Mouse (Mus musculus) forebrain, embryonic 14.5 days (tissue): ENCODE results near the gene Rab38. TPM values are rescaled to one million over a fixed set of nuclear protein-coding genes. Genes with fewer than 3 reads are reported as not detected.

Source experiments
- ATAC-seq: fragments of 200-750 bp; cut with Nextera tagmentation; 2 replicates; pipeline ENCODE4 v1.8.0; 2017; ENCODE audit warnings: mild to moderate bottlenecking, moderate library complexity
- DNase-seq: peaks from one replicate; pipeline ENCODE4 v3.0.0-alpha.2; 2015; ENCODE audit warnings: low spot score
- H3K27ac ChIP-seq: fragments of 300-500 bp; sonication (generic); 2 replicates; pipeline ENCODE4 v1.5.1; 2014; ENCODE audit warnings: low read depth, mild to moderate bottlenecking, control low read depth, low read length, moderate library complexity
- H3K27me3 ChIP-seq: fragments of 300-500 bp; sonication (generic); replicated peaks from 2 replicates; pipeline ENCODE4 v1.6.1; 2014; ENCODE audit warnings: low read length, control low read depth, mixed read lengths; ENCODE audit not compliant: control insufficient read depth, insufficient read depth
- H3K36me3 ChIP-seq: fragments of 300-500 bp; sonication (generic); 2 replicates; pipeline ENCODE4 v1.6.1; 2014; ENCODE audit warnings: low read length, control low read depth; ENCODE audit not compliant: control insufficient read depth, insufficient read depth
- H3K4me1 ChIP-seq: fragments of 300-500 bp; sonication (generic); 2 replicates; pipeline ENCODE4 v1.6.1; 2014; ENCODE audit warnings: antibody characterized with exemption, low read length, control low read depth; ENCODE audit not compliant: control insufficient read depth, insufficient read depth
- H3K4me2 ChIP-seq: fragments of 300-500 bp; sonication (generic); 2 replicates; pipeline ENCODE4 v1.6.1; 2014; ENCODE audit warnings: mild to moderate bottlenecking, control low read depth, low read length
- H3K4me3 ChIP-seq: fragments of 300-500 bp; sonication (generic); 2 replicates; pipeline ENCODE4 v1.5.1; 2014; ENCODE audit warnings: low read depth, low read length, control low read depth
- H3K9ac ChIP-seq: fragments of 300-500 bp; sonication (generic); 2 replicates; pipeline ENCODE4 v1.6.1; 2014; ENCODE audit warnings: mild to moderate bottlenecking, low read length, control low read depth, moderate library complexity
- H3K9me3 ChIP-seq: fragments of 300-500 bp; sonication (generic); replicated peaks from 2 replicates; pipeline ENCODE4 v1.6.1; 2016; ENCODE audit warnings: low read length, control low read depth, mixed read lengths; ENCODE audit not compliant: control insufficient read depth
- WGBS: fragments of 180-500 bp; shearing (Covaris S2); extraction: QIAGEN DNeasy Blood & Tissue Kit; methylation state at CpG from one replicate; pipeline ENCODE4 v1.1.7; 2014; 5-methylcytosine and 5-hydroxymethylcytosine counted together
- polyA plus RNA-seq: library from polyadenylated mRNA; unstranded; fragments of >200 nt; fragmentation: Nextera tagmentation; extraction: Ambion mirVana; gene quantifications from 2 replicates; pipeline ENCODE4 v1.2.1, GENCODE M21; 2014

The Rab38 gene
- polyA plus RNA-seq, 1 experiment from 2014 or later: 0.79 TPM

DNA sequence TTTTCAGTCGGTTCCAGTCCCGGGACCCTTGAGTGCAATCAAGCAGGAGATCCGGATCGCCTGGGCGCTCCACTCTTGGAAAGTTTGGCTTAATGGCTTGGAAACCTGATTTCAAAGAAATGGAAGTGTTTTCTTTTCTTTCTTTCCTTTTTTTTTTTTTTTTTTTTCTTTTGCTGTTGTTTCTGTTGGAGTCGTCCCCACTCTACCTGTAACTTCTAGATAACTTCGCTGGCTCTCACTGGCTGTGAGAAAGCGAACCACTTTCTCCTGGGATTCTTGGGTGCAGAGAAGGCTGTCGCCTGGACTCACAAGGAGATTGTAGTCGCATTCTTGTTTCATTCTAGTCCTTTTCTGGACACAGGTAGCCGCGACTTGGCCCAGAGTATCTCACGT lies 615 bp downstream of the Rab38 start:
- H3K36me3 ChIP-seq: no peaks in the 10 kb centered on the region
- 9% methylated on average over 13 of the region's 13 CpGs for WGBS
- ATAC-seq (no peak), DNase-seq (no peak)
- H3K4me2 ChIP-seq: peak overlapping the region; percentile 88
- peak overlapping the region; percentile 49; the same call in 1 of the 2 replicates for H3K9ac ChIP-seq
- H3K4me1 ChIP-seq: peaks cover 7% of the 10 kb centered on the region; the same call in 1 of the 2 replicates
- H3K4me3 ChIP-seq: peak overlapping the region; percentile 45
- no peak overlapping the region for H3K27ac ChIP-seq
- H3K9me3 ChIP-seq: no peaks in the 10 kb centered on the region
- no peaks in the 10 kb centered on the region for H3K27me3 ChIP-seq

DNA sequence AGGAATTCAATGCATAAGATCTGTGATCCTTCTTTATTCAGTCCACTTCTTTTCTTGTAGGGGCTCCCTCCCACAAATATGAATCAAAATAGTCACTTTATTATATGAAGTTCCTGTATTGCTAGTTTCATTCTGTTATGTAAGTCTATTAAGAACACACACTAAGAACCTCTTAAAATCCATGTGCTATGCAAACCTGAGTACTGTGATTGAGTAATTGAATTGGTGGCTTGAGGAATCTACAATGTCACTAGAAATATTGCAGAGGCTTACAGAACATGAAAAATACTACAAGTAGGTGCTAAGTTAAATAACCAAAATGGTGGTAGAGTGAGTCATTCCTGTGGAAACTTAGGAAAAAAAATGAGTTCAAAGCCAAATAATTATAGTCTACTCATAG lies 10.2 kb downstream of the Rab38 start:
- DNase-seq (no peak), ATAC-seq (no peak)
- no peaks in the 10 kb centered on the region for H3K27me3 ChIP-seq
- H3K27ac ChIP-seq: no peak overlapping the region
- no peaks in the 10 kb centered on the region for H3K9me3 ChIP-seq
- H3K36me3 ChIP-seq: no peaks in the 10 kb centered on the region
- H3K4me2 ChIP-seq: no peak overlapping the region
- no peaks in the 10 kb centered on the region for H3K4me1 ChIP-seq
- no peak overlapping the region for H3K4me3 ChIP-seq
- H3K9ac ChIP-seq: no peak overlapping the region

DNA sequence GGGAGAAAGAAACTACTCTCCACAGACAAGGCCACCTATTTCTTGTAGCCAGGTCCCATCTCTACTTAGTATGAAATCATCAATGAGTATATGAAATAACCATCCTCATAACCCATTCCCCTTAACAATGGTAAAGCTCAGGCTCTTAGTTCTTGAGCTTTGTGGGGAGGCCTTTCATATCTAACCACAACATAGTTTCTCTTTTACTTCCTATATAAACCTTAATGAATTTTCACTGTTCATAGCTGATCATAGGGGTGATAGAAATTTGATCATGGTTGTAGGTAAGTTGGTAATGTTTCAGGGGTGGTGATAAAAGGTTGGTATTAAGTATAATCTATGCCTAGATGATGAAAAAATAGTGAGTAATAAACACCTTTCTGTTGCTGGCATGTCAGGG lies 12.6 kb downstream of the Rab38 start:
- H3K4me1 ChIP-seq: no peaks in the 10 kb centered on the region
- DNase-seq: no peak
- ATAC-seq: no peak
- no peak overlapping the region for H3K4me3 ChIP-seq
- no peak overlapping the region for H3K9ac ChIP-seq
- H3K36me3 ChIP-seq: no peaks in the 10 kb centered on the region
- H3K9me3 ChIP-seq: no peaks in the 10 kb centered on the region
- no peak overlapping the region for H3K4me2 ChIP-seq
- H3K27me3 ChIP-seq: no peaks in the 10 kb centered on the region
- no peak overlapping the region for H3K27ac ChIP-seq

DNA sequence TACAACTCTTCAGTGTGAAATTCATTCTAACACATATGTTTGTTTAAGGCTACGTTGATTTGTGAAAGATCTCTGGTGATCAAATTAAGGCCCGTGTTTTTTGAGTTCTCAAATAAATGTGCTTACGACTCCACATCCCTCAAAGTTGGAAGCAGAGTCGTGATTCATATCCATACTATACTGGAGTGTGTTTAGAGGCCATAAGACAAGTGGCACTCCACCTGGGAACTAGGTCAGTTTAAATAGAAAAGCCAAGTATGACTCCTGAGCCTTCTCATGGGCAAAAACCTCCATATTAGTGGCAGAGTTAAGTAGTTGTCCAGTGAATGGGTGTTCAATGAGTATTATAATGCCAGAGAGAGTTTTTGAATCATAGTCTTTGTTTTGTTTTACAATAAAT lies 13.4 kb downstream of the Rab38 start:
- ATAC-seq (no peak), DNase-seq (no peak)
- WGBS: 84% methylated on average over 4 of the region's 4 CpGs
- no peak overlapping the region for H3K27ac ChIP-seq
- no peak overlapping the region for H3K4me3 ChIP-seq
- no peaks in the 10 kb centered on the region for H3K27me3 ChIP-seq
- no peaks in the 10 kb centered on the region for H3K36me3 ChIP-seq
- H3K4me2 ChIP-seq: no peak overlapping the region
- H3K4me1 ChIP-seq: no peaks in the 10 kb centered on the region
- no peaks in the 10 kb centered on the region for H3K9me3 ChIP-seq
- no peak overlapping the region for H3K9ac ChIP-seq

DNA sequence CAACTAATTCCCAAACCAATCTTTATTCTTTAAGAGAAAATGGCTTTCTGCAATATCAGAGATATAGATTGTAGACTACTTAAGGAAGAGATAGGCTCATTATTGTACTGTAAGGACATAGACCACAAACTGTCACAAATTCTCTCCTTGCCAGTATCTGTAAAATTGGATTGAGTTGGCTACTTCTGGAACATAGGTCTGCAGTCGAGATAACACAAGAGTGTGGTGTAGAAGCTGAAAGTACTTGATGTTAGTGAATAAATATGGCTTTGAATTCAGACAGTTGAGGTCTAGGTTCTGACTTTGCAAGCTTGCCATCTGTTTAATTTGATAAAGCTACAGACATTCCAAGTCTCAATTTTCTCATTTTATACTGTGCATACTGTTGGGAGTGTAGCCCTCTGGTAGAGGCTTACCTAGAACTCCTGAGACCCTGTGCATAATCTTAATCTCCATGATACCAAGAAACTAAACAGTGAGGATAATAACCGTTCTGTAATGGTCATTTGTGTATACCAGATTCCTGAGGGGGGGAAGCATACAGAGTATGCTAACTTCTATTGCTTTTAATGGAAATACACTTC lies 15.3 kb downstream of the Rab38 start:
- WGBS: 75% methylated on average over 2 of the region's 2 CpGs
- no peak overlapping the region for H3K9ac ChIP-seq

DNA sequence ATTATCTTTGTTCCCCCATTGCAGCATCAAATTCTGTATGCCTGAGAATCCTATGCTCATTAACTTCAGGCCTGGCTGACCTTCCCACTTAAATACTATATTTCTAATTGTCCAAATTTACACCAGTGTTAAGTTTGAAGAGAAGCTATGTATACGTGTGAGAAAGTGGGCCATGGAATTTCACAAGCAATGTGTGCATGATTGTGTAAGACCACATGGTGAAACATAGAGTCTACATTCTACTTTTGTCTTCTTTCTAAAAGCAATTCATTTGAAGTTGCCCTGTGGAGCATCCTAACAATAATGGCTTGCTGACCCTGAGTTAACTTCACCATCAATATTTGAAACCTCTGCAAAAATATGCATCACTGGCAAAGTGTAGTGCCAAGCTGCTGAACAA lies 23.2 kb downstream of the Rab38 start:
- H3K27ac ChIP-seq: no peak overlapping the region

More for the DNA sequence above, 15.3 kb downstream of the Rab38 start:
- no peak for DNase-seq
- Histone ChIP-seq H3K4me1 (no peaks in the 10 kb centered on the region), H3K4me3 (no peak overlapping the region), H3K27me3 (no peaks in the 10 kb centered on the region), H3K36me3 (no peaks in the 10 kb centered on the region), H3K27ac (no peak overlapping the region), H3K9me3 (no peaks in the 10 kb centered on the region), H3K4me2 (no peak overlapping the region)
- ATAC-seq: no peak

DNA sequence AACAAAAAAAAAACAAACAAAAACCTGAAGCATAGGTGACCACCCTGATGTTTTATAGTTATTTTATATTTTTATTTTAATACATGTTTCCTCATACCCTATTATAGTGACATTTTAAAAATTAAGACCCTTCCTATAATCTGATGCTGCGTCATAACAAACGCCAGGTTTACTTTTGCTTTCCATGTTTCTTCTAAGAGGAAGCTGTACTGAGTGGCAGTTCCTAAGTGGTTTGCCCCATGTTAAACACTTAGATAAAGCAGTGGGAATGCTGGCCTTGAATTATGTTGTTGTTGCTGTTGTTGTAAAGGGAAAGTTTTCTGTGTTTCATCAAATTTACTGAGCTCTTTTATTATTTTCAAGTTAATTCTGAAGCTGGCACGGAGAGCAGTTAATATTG lies 27.8 kb downstream of the Rab38 start:
- 91% methylated on average over 3 of the region's 3 CpGs for WGBS
- ATAC-seq: no peak
- no peaks in the 10 kb centered on the region for H3K27me3 ChIP-seq

More for the DNA sequence above, 23.2 kb downstream of the Rab38 start:
- Histone ChIP-seq H3K4me3 (no peak overlapping the region), H3K36me3 (no peaks in the 10 kb centered on the region), H3K9me3 (no peaks in the 10 kb centered on the region), H3K9ac (no peak overlapping the region), H3K4me1 (no peaks in the 10 kb centered on the region), H3K27me3 (no peaks in the 10 kb centered on the region), H3K4me2 (no peak overlapping the region)
- DNase-seq: no peak
- ATAC-seq: no peak
- 88% methylated on average over 1 of the region's 1 CpGs for WGBS

DNA sequence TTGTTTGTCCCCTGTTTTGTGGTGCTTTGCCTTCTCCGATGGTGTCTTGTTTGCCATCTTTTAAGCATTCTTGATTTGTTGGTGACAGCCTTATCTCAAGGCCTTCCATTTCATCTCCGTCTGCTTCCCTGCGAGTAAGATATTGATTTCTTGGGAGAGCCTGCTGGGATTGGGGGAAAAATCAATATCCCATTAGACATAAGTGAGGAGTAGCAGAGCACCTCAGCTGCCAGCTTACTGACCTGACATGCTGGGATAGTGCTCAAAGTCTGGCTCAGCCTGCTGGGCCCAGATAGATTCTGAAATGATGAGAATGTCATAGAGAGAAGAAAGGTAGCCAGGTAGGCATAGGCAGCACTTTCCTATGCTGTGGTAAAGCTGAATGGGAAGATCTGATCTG lies 37.7 kb downstream of the Rab38 start:
- Histone ChIP-seq H3K27ac (no peak overlapping the region), H3K27me3 (no peaks in the 10 kb centered on the region), H3K4me1 (no peaks in the 10 kb centered on the region), H3K4me3 (no peak overlapping the region), H3K4me2 (no peak overlapping the region), H3K36me3 (no peaks in the 10 kb centered on the region), H3K9ac (no peak overlapping the region), H3K9me3 (no peaks in the 10 kb centered on the region)
- WGBS: 79% methylated on average over 3 of the region's 3 CpGs
- ATAC-seq (no peak), DNase-seq (peak; percentile 1)

More for the DNA sequence above, 27.8 kb downstream of the Rab38 start:
- no peak for DNase-seq
- H3K9me3 ChIP-seq: no peaks in the 10 kb centered on the region
- H3K27ac ChIP-seq: no peak overlapping the region
- H3K4me3 ChIP-seq: no peak overlapping the region
- no peaks in the 10 kb centered on the region for H3K36me3 ChIP-seq
- H3K4me1 ChIP-seq: no peaks in the 10 kb centered on the region
- H3K4me2 ChIP-seq: no peak overlapping the region
- H3K9ac ChIP-seq: no peak overlapping the region

DNA sequence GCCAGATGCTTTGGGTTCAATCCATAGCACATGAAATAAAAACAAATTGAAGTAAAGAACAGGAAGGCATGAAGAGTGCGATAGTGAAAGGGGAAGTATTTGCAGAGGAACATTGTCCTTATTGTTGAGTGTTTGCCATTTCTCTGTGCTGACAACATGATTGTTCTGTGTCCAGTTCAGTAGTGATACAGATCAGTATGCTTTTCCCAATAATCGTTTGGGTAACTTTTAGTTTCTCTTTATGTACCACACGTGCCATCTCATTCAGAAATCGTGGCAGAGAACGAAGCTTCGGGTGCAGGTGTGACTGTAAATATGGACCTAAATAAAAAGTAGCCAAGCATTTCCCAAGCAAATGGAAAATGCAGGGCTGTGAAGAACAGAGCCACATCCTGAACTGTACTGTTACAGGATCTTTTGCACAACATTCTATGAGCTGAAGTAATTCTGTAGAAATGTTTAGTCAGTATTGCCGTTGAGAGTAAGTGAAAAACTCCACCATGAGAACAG lies 52.1 kb downstream of the Rab38 start:
- no peaks in the 10 kb centered on the region for H3K9me3 ChIP-seq
- no peak overlapping the region for H3K4me3 ChIP-seq
- no peak overlapping the region for H3K4me2 ChIP-seq
- no peaks in the 10 kb centered on the region for H3K4me1 ChIP-seq
- DNase-seq (no peak), ATAC-seq (no peak)
- H3K36me3 ChIP-seq: no peaks in the 10 kb centered on the region
- H3K9ac ChIP-seq: no peak overlapping the region
- H3K27me3 ChIP-seq: no peaks in the 10 kb centered on the region
- WGBS: 85% methylated on average over 7 of the region's 7 CpGs
- H3K27ac ChIP-seq: no peak overlapping the region
